Comparison of ENCODE assay signal across 8 mouse cellular contexts in genomic region chr14:84444663-84445502, GRCm38 (mm10). TPM values are rescaled to one million over a fixed set of nuclear protein-coding genes. Genes with fewer than 3 reads are reported as not detected.
DNase-seq lines count a peak whose midpoint lies in the region; TF ChIP-seq lines count a peak whose summit lies in the region.

No protein-coding gene starts in this region.

- WGBS in limb, embryonic 10.5 days, result 1% methylated on average over 20 of the region's 21 CpGs
- WGBS in thymus, adult 2 months, result 3% methylated on average over 20 of the region's 21 CpGs

- peaks cover 58% of the 10 kb centered on the region for H3K27me3 ChIP-seq in limb, embryonic 10.5 days (ENCODE audit: low read depth, poor library complexity, severe bottlenecking)
- H3K27me3 ChIP-seq in thymus, adult 2 months (ENCODE audit: control insufficient read depth, insufficient read depth, low read length), result peaks cover 13% of the 10 kb centered on the region; the same call in 1 of the 2 replicates

- no peak for TF ChIP-seq POLR2A in thymus, adult 2 months (IDR thresholded peaks at IDR 0.05; ENCODE audit: control insufficient read depth, extremely low read depth, insufficient read depth, low read length, poor library complexity)

- H3K4me1 ChIP-seq in limb, embryonic 10.5 days, result peaks cover 41% of the 10 kb centered on the region
- peaks cover 9% of the 10 kb centered on the region for H3K4me1 ChIP-seq in thymus, adult 2 months (replicated peaks; ENCODE audit: control insufficient read depth, insufficient read depth, low read length)

- H3K27ac ChIP-seq in limb, embryonic 10.5 days, result no peak overlapping the region
- H3K27ac ChIP-seq in thymus, adult 2 months (ENCODE audit: control insufficient read depth, insufficient read depth, low read length), result no peak overlapping the region

- H3K9me3 ChIP-seq in limb, embryonic 10.5 days (replicated peaks), result no peaks in the 10 kb centered on the region

- H3K36me3 ChIP-seq in limb, embryonic 10.5 days, result no peaks in the 10 kb centered on the region
- no peaks in the 10 kb centered on the region for H3K36me3 ChIP-seq in thymus, adult 2 months (ENCODE audit: control insufficient read depth, insufficient read depth, low read length)

- H3K4me3 ChIP-seq in limb, embryonic 10.5 days, result peak overlapping the region; percentile 66
- H3K4me3 ChIP-seq in thymus, adult 2 months (ENCODE audit: control insufficient read depth, insufficient read depth, low read length), result no peak overlapping the region

- peak; percentile 9 for DNase-seq in ES-CJ7 (ENCODE audit: low read depth, low spot score)
- peak; percentile 61 for DNase-seq in brain, embryonic 18.5 days (ENCODE audit: low read depth, low spot score)
- DNase-seq in frontal cortex, adult 2 months (ENCODE audit: extremely low spot score in 1 of 2, low spot score in 1 of 2), result peak; percentile 28 to 63
- DNase-seq in kidney, adult 18-20 months, result peak; percentile 17
- peak; percentile 65 for DNase-seq in limb, embryonic 10.5 days (ENCODE audit: low spot score)
- peak; percentile 42 for DNase-seq in neural tube, embryonic 10.5 days (ENCODE audit: extremely low spot score, low spot score)
- DNase-seq in thymus, postnatal 4 days, result no peak
- no peak for DNase-seq in thymus, adult 2 months

- no peak for TF ChIP-seq CTCF in thymus, adult 2 months (IDR thresholded peaks at IDR 0.05; ENCODE audit: borderline replicate concordance, control insufficient read depth, extremely low read depth, insufficient read depth, low read length, poor library complexity)

RNA-seq across cellular contexts. Expression of gene Pcdh17, which starts 1.5 kb away (rescaled TPM):
- 13.3 and 15.9 TPM in 2 replicates for polyA plus RNA-seq in frontal cortex, adult 2 months (2012; rRNA removed)
- polyA plus RNA-seq in limb, embryonic 10.5 days (2016; fragmentation: Nextera tagmentation; extraction: Ambion mirVana), result 4.7 and 6.2 TPM in 2 replicates
- 0.63 and 0.70 TPM in 2 replicates for polyA plus RNA-seq in thymus, adult 2 months (2012; rRNA removed)

Comparison
In these comparisons a context has a peak if more than half of its experiments do, and no peak if none do; other contexts are left out.
1. DNase-seq: peak in ES-CJ7 (single experiment), brain, embryonic 18.5 days (single experiment), frontal cortex, adult 2 months (2 of 2), kidney, adult 18-20 months (single experiment), limb, embryonic 10.5 days (single experiment) and neural tube, embryonic 10.5 days (single experiment); none in thymus, postnatal 4 days (single experiment) and thymus, adult 2 months (single experiment).